Mouse (Mus musculus) liver, embryonic 14.5 days (tissue): ENCODE measurements around the gene C1qtnf3. TPM values are rescaled to one million over a fixed set of nuclear protein-coding genes. Genes with fewer than 3 reads are reported as not detected.

Experiments used
- ATAC-seq: fragments of 200-750 bp; cut with Nextera tagmentation; 2 replicates; pipeline ENCODE4 v1.8.0; 2017; ENCODE audit warnings: moderate number of reproducible peaks, mild to moderate bottlenecking, moderate library complexity; ENCODE audit not compliant: insufficient read depth
- DNase-seq, 3 experiments: peaks; one replicate each; pipeline ENCODE4 v3.0.0-alpha.2; 2012 to 2013; ENCODE audit warnings: low read depth in 3 of 3, low spot score in 3 of 3
- H3K27ac ChIP-seq: fragments of 300-500 bp; sonication (generic); 2 replicates; pipeline ENCODE4 v1.5.1; 2014; ENCODE audit warnings: moderate library complexity, mild to moderate bottlenecking, control low read depth, inconsistent platforms
- H3K27me3 ChIP-seq: fragments of 300-500 bp; sonication (generic); 2 replicates; pipeline ENCODE4 v1.6.1; 2014; ENCODE audit warnings: mild to moderate bottlenecking, low read length, moderate library complexity; ENCODE audit not compliant: control insufficient read depth, insufficient read depth
- H3K36me3 ChIP-seq: fragments of 300-500 bp; sonication (generic); replicated peaks from 2 replicates; pipeline ENCODE4 v1.6.1; 2014; ENCODE audit warnings: low read depth; ENCODE audit not compliant: control insufficient read depth, insufficient read depth
- H3K4me1 ChIP-seq, 2 experiments: fragments of 200-500 bp in 1 of 2; fragments of 300-500 bp in 1 of 2; sonication (generic) in 1 of 2; replicated peaks; 2 replicates each; pipeline ENCODE4 v1.6.1; 2012 to 2014; ENCODE audit warnings: antibody characterized with exemption in 1 of 2, inconsistent platforms in 1 of 2, low read length in 1 of 2; ENCODE audit not compliant: control insufficient read depth in 2 of 2, insufficient read depth in 2 of 2
- H3K4me2 ChIP-seq: fragments of 300-500 bp; sonication (generic); 2 replicates; pipeline ENCODE4 v1.6.1; 2014; ENCODE audit warnings: low read depth, mild to moderate bottlenecking, control low read depth, moderate library complexity
- H3K4me3 ChIP-seq, 2 experiments: fragments of 200-500 bp in 1 of 2; fragments of 300-500 bp in 1 of 2; sonication (generic) in 1 of 2; 2 replicates each; pipeline ENCODE4 v1.5.1; 2012 to 2014; ENCODE audit warnings: low read depth in 2 of 2, low read length in 2 of 2, mild to moderate bottlenecking in 2 of 2, control low read depth in 1 of 2, inconsistent platforms in 1 of 2, moderate library complexity in 1 of 2; ENCODE audit not compliant: insufficient read depth in 1 of 2
- H3K9ac ChIP-seq: fragments of 300-500 bp; sonication (generic); replicated peaks from 2 replicates; pipeline ENCODE4 v1.6.1; 2014; ENCODE audit warnings: mild to moderate bottlenecking, control low read depth, moderate library complexity
- H3K9me3 ChIP-seq: fragments of 300-500 bp; sonication (generic); 2 replicates; pipeline ENCODE4 v1.6.1; 2016; ENCODE audit warnings: low read length, mixed read lengths; ENCODE audit not compliant: control insufficient read depth
- CTCF ChIP-seq: IDR thresholded peaks from 2 replicates; pipeline ENCODE4 v1.5.1; 2016; ENCODE audit warnings: antibody characterized with exemption, low read depth, control low read depth
- EP300 ChIP-seq: IDR thresholded peaks from 2 replicates; pipeline ENCODE4 v1.6.1; 2016; ENCODE audit warnings: antibody characterized with exemption, low read depth
- WGBS: fragments of 180-500 bp; shearing (Covaris S2); extraction: QIAGEN DNeasy Blood & Tissue Kit; methylation state at CpG from one replicate; pipeline ENCODE4 v1.1.7; 2014; ENCODE audit not compliant: insufficient replicate concordance; 5-methylcytosine and 5-hydroxymethylcytosine counted together
- polyA plus RNA-seq, 2 experiments: library from polyadenylated mRNA; depleted of rRNA in 1 of 2; stranded (reverse) in 1 of 2; unstranded in 1 of 2; fragments of >200 nt; fragmentation: Nextera tagmentation in 1 of 2; extraction: Ambion mirVana in 1 of 2; gene quantifications; 2 replicates each; pipeline versions ENCODE4 v1.2.1 to v1.2.3; 2012 to 2014

Gene C1qtnf3
- polyA plus RNA-seq, 2 experiments, result 0.02 TPM; not detected in 1

DNA sequence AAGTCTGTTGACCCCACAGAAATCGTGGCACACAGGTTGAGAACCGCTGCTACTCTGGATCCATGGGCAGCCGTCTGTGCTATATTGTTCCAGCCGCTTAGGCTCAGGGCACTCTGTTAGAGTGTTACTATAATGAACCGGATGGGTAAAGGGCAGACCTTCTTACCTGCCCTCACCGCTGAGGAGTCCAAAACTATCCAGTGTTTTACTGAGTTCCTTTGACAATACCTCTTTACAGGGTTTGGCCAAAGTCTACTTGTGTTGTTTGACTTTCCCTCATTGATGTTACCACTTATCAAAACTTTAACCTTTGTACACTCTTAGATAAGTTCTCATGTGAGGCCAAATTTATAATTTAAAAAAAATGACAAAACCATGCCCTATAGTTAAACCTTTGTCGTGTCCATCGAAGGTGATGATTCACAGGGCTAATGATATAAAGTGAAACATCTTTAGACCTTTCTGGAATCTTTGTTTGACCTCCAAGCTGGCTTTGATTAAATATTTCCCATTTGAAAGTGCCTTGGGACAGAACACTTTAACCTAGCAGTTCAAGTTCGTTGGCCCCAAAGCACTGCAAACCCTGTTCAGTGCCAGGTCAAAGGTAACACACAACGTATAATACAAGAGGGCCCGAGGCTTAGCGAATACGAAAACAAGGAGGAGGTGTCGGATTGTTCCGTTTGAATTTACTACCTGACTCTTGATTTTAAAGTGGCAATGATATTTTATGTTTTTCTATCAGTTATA is 7.3 kb downstream of the C1qtnf3 start:
- Histone ChIP-seq H3K27me3 (no peaks in the 10 kb centered on the region), H3K9me3 (no peaks in the 10 kb centered on the region), H3K9ac (no peak overlapping the region), H3K4me2 (no peak overlapping the region), H3K4me1 (peaks cover 0 to 12% of the 10 kb centered on the region in 2 experiments; a peak in 2 of 4 replicates), H3K36me3 (no peaks in the 10 kb centered on the region), H3K27ac (no peak overlapping the region), H3K4me3 (no peak overlapping the region)
- 69% methylated on average over 15 of the region's 15 CpGs for WGBS
- TF ChIP-seq EP300 (no peak), CTCF (no peak)
- DNase-seq (no peak), ATAC-seq (0 out of 2 replicates have a peak, but pooled peaks have one; percentile 18)

DNA sequence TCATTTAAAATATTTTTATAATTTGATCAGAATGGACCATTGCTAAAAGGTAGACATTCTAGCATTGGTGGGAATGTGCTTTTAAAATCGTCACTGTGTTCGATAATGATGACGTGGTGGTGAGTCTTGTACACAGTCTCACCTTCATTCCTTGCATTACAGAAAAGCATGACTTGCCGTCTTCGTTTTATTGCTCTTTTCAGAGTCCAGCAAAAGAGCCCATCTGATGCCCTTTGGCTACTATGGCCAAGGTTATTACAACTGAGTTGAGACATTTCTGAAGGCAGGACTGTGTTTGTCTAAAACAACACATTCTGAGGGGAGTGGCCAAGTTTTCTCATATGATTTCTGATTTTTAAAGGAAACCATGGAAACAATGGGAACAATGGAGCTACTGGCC is 8.1 kb downstream of the C1qtnf3 start:
- no peaks in the 10 kb centered on the region for H3K27me3 ChIP-seq
- DNase-seq (no peak), ATAC-seq (no peak)
- H3K4me3 ChIP-seq, result no peak overlapping the region
- H3K9ac ChIP-seq, result no peak overlapping the region
- H3K9me3 ChIP-seq, result no peaks in the 10 kb centered on the region
- H3K27ac ChIP-seq, result no peak overlapping the region
- H3K4me2 ChIP-seq, result no peak overlapping the region
- no peak for TF ChIP-seq EP300
- TF ChIP-seq CTCF, result no peak
- WGBS, result 68% methylated on average over 5 of the region's 5 CpGs
- peaks cover 0 to 10% of the 10 kb centered on the region in 2 experiments; a peak in 2 of 4 replicates for H3K4me1 ChIP-seq
- no peaks in the 10 kb centered on the region for H3K36me3 ChIP-seq

DNA sequence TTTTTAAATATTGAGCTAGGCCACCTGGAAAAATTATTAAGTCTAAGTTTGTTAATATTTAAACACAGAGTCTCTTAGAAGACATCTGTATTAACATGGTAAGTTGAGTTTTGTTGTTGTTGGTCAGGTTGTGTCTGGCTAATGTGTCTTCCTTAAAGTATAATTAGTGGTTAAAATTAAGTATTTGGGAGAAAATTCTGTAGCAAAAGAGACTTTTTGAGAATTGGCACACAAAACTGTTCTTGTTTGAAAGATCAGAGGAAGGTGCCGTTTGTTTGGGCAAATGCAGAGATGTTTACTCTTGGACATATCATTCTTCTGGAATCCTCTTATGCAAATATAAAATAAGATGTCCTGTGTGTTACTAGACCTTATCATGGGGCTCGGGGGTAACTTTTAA is 10.5 kb downstream of the C1qtnf3 start:
- Histone ChIP-seq H3K27ac (no peak overlapping the region), H3K4me1 (peaks cover 0 to 10% of the 10 kb centered on the region in 2 experiments; a peak in 2 of 4 replicates), H3K9me3 (no peaks in the 10 kb centered on the region), H3K9ac (no peak overlapping the region), H3K4me2 (no peak overlapping the region), H3K36me3 (no peaks in the 10 kb centered on the region), H3K27me3 (no peaks in the 10 kb centered on the region), H3K4me3 (no peak overlapping the region)
- no peak for ATAC-seq
- no peak for DNase-seq
- TF ChIP-seq CTCF (no peak), EP300 (no peak)
- WGBS, result 59% methylated on average over 2 of the region's 2 CpGs

DNA sequence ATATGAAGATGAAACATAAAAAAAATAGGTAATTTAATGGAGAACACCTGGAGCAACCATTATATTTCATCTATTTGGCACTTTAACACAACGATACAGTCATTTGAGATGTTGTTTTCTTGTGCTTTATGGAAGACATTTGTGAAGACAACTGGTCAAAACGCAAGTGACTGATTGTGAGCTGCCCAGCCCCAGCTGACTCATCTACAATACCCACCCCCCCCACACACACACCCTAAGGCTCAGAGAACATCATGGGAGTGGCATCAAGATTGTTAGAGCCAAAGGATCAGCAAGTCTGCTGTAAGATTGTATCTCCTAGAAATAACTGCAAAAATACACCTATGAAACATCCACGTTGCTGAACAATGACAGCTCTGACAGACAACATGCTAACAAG is 17.3 kb downstream of the C1qtnf3 start:
- Histone ChIP-seq H3K27me3 (no peaks in the 10 kb centered on the region), H3K27ac (no peak overlapping the region), H3K4me3 (no peak overlapping the region), H3K4me1 (no peaks in the 10 kb centered on the region), H3K4me2 (no peak overlapping the region), H3K9me3 (no peaks in the 10 kb centered on the region), H3K36me3 (no peaks in the 10 kb centered on the region), H3K9ac (no peak overlapping the region)
- no peak for DNase-seq
- TF ChIP-seq EP300 (no peak), CTCF (no peak)
- no peak for ATAC-seq
- 41% methylated on average over 3 of the region's 3 CpGs for WGBS

DNA sequence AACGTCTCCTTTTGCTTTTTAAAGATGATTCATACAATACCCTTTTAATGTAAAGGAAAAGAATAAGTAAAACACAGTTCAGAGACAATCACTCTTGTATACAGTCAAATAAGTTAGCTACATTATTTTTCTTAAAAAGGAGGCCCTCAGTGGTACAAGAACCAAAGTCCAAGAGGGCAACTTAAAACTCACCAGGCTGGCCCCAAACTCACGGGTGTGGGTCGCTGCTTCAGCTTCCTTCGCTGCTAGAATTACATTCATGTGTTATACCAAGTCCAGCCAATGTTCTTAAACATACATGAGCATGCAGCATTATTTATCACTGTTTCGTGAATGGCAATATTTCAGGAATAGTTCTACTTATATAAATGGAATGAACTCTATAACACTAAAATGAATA is 18.6 kb downstream of the C1qtnf3 start:
- Histone ChIP-seq H3K4me3 (no peak overlapping the region), H3K9me3 (no peaks in the 10 kb centered on the region), H3K27me3 (no peaks in the 10 kb centered on the region), H3K4me2 (no peak overlapping the region), H3K4me1 (no peaks in the 10 kb centered on the region), H3K36me3 (no peaks in the 10 kb centered on the region), H3K9ac (no peak overlapping the region), H3K27ac (no peak overlapping the region)
- WGBS, result 61% methylated on average over 5 of the region's 5 CpGs
- ATAC-seq (no peak), DNase-seq (no peak)
- no peak for TF ChIP-seq CTCF
- TF ChIP-seq EP300, result no peak
